13 mouse cellular contexts compared by ENCODE assay signal in genomic region chr2:167622352-167622751, GRCm38 (mm10). TPM values are rescaled to one million over a fixed set of nuclear protein-coding genes. Genes with fewer than 3 reads are reported as not detected.
DNase-seq lines count a peak whose midpoint lies in the region; ATAC-seq lines count a peak whose summit lies in the region.
"Had no signal": no experiment of that assay in that cellular context is flagged by ENCODE, and none has a peak within 500 bp of the region (broad histone marks: within the 10 kb centered on the region; RNA-seq: fewer than 3 reads in every experiment).

No protein-coding gene starts in this region.

- H3K4me2 ChIP-seq in heart, embryonic 12.5 days, result no peak overlapping the region
- no peak overlapping the region for H3K4me2 ChIP-seq in hindbrain, embryonic 13.5 days
- H3K4me2 ChIP-seq: lung, embryonic 14.5 days; midbrain, embryonic 11.5 days had no signal

- WGBS in heart, embryonic 12.5 days, result 68% methylated on average over 13 of the region's 13 CpGs
- 86% methylated on average over 13 of the region's 13 CpGs for WGBS in hindbrain, embryonic 13.5 days

- H3K4me1 ChIP-seq in heart, embryonic 12.5 days (replicated peaks), result peaks cover 55% of the 10 kb centered on the region
- H3K4me1 ChIP-seq in megakaryocyte, embryonic 14.5 days, result peaks cover 84% of the 10 kb centered on the region
- H3K4me1 ChIP-seq in hindbrain, embryonic 13.5 days (replicated peaks), result peaks cover 46% of the 10 kb centered on the region

- 0 out of 2 replicates have a peak overlapping the region, but pooled peaks have one; percentile 11 for H3K9ac ChIP-seq in heart, embryonic 12.5 days
- no peak overlapping the region for H3K9ac ChIP-seq in hindbrain, embryonic 13.5 days
- H3K9ac ChIP-seq: lung, embryonic 14.5 days had no signal

- H3K4me3 ChIP-seq in heart, embryonic 12.5 days, result no peak overlapping the region
- peak overlapping the region; percentile 60 for H3K4me3 ChIP-seq in megakaryocyte, embryonic 14.5 days (replicated peaks)
- H3K4me3 ChIP-seq in hindbrain, embryonic 13.5 days, result no peak overlapping the region
- H3K4me3 ChIP-seq: erythroblast, embryonic 14.5 days had no signal

- H3K27me3 ChIP-seq in heart, embryonic 12.5 days (replicated peaks), result no peaks in the 10 kb centered on the region
- H3K27me3 ChIP-seq in megakaryocyte, embryonic 14.5 days (replicated peaks), result no peaks in the 10 kb centered on the region
- H3K27me3 ChIP-seq in hindbrain, embryonic 13.5 days, result no peaks in the 10 kb centered on the region

- peak overlapping the region; percentile 6; the same call in 1 of the 2 replicates for H3K27ac ChIP-seq in heart, embryonic 12.5 days (ENCODE audit: poor library complexity, severe bottlenecking)
- no peak overlapping the region for H3K27ac ChIP-seq in hindbrain, embryonic 13.5 days

- ATAC-seq in heart, embryonic 12.5 days (ENCODE audit: insufficient number of reproducible peaks, low FRiP score), result no peak
- ATAC-seq in megakaryocyte, adult 5-6 weeks (ENCODE audit: poor library complexity, severe bottlenecking), result no peak
- no peak for ATAC-seq in hindbrain, embryonic 13.5 days (ENCODE audit: low FRiP score)

- DNase-seq in heart, postnatal 10 days, result no peak
- peak; percentile 54 for DNase-seq in kidney, adult 9 months
- peak; percentile 56 for DNase-seq in skeletal muscle tissue, adult 2 months (ENCODE audit: low read depth, low spot score)
- no peak for DNase-seq in adrenal gland, adult 18-20 months (ENCODE audit: low spot score in 2 of 2)
- DNase-seq: lung, embryonic 14.5 days; retina, postnatal 1 day; thymus, adult 2 months had no signal

- H3K36me3 ChIP-seq in heart, embryonic 12.5 days, result peaks cover 18% of the 10 kb centered on the region
- H3K36me3 ChIP-seq in megakaryocyte, embryonic 14.5 days (replicated peaks; ENCODE audit: low read length), result peaks cover 79% of the 10 kb centered on the region
- H3K36me3 ChIP-seq in hindbrain, embryonic 13.5 days, result peaks cover 7% of the 10 kb centered on the region

- intact Hi-C loops in heart, postnatal 10 days (cut with DNase I), result no loop called here

- H3K9me3 ChIP-seq in heart, embryonic 12.5 days (replicated peaks), result no peaks in the 10 kb centered on the region
- H3K9me3 ChIP-seq in megakaryocyte, embryonic 14.5 days, result no peaks in the 10 kb centered on the region
- no peaks in the 10 kb centered on the region for H3K9me3 ChIP-seq in hindbrain, embryonic 13.5 days

RNA-seq across cellular contexts. Expression of gene Ube2v1, which starts 9.5 kb away (rescaled TPM):
- polyA plus RNA-seq in heart, embryonic 12.5 days (2016; fragmentation: Nextera tagmentation; extraction: Ambion mirVana), result 216 and 235 TPM in 2 replicates
- total RNA-seq in heart, postnatal 10 days (2021), result 100 to 1,000 TPM; 120 to 121 TPM
- polyA plus RNA-seq in megakaryocyte, embryonic 14.5 days (2012; ENCODE audit: insufficient read depth, low replicate concordance), result 314 and 1,236 TPM in 2 replicates
- 68.8 and 86.3 TPM in 2 replicates for total RNA-seq in megakaryocyte, adult 5-6 weeks (2015)
- total RNA-seq in megakaryocyte, adult 5-6 weeks (2017), result 45.1 and 51.9 TPM in 2 replicates
- polyA plus RNA-seq in hindbrain, embryonic 13.5 days (2015; fragmentation: Nextera tagmentation; extraction: Ambion mirVana), result 310 and 311 TPM in 2 replicates
- total RNA-seq in adrenal gland, adult 18-20 months (2021), result 100 to 1,000 TPM; 184 to 195 TPM

RNA-seq across cellular contexts. Expression of gene Gm20431, which starts 38.9 kb away (rescaled TPM):
- polyA plus RNA-seq in heart, embryonic 12.5 days (2016; fragmentation: Nextera tagmentation; extraction: Ambion mirVana), result 10.4 and 11.5 TPM in 2 replicates
- total RNA-seq in heart, postnatal 10 days (2021), result 10 to 100 TPM; 21.6 to 23.2 TPM
- polyA plus RNA-seq in megakaryocyte, embryonic 14.5 days (2012; ENCODE audit: insufficient read depth, low replicate concordance), result not detected in 2 replicates
- 6.1 and 22.8 TPM in 2 replicates for total RNA-seq in megakaryocyte, adult 5-6 weeks (2015)
- total RNA-seq in megakaryocyte, adult 5-6 weeks (2017), result not detected in 2 replicates
- 10.0 and 11.0 TPM in 2 replicates for polyA plus RNA-seq in hindbrain, embryonic 13.5 days (2015; fragmentation: Nextera tagmentation; extraction: Ambion mirVana)
- total RNA-seq in adrenal gland, adult 18-20 months (2021), result 10 to 100 TPM; 11.6 to 15.2 TPM
- polyA plus RNA-seq: erythroblast, embryonic 14.5 days had no signal

Comparison
In these comparisons a context has a peak if more than half of its experiments do, and no peak if none do; other contexts are left out.
1. DNase-seq: peak in kidney, adult 9 months (single experiment) and skeletal muscle tissue, adult 2 months (single experiment); none in heart, postnatal 10 days (0 of 2) and adrenal gland, adult 18-20 months (0 of 2).